Mouse (Mus musculus): ENCODE results near the gene Ccdc57. TPM values are rescaled to one million over a fixed set of nuclear protein-coding genes. Genes with fewer than 3 reads are reported as not detected.
A peak's percentile ranks its signal among the peaks of the same experiment; 100 is the strongest.

Gene Ccdc57
- polyA plus RNA-seq, 1 experiment from 2014 or later, result 4.7 TPM

GRCm38 (mm10) chr11:120948861-120949851 is 16.5 kb upstream of the Ccdc57 start:
- no peak overlapping the region for H3K27ac ChIP-seq (ENCODE audit: low read depth, low read length)
- 1% methylated on average over 64 of the region's 75 CpGs for WGBS
- peak overlapping the region; percentile 61 for H3K9ac ChIP-seq (ENCODE audit: low read depth, low read length)
- peaks cover 4% of the 10 kb centered on the region; the same call in 1 of the 2 replicates for H3K27me3 ChIP-seq (ENCODE audit: control insufficient read depth, insufficient read depth, low read length)
- peak overlapping the region; percentile 47 for H3K4me3 ChIP-seq (ENCODE audit: low read depth, low read length)
- H3K36me3 ChIP-seq (ENCODE audit: control insufficient read depth, insufficient read depth, low read length), result no peaks in the 10 kb centered on the region
- ATAC-seq (ENCODE audit: low FRiP score) (peak; percentile 12; the same call in 1 of the 2 replicates), DNase-seq (ENCODE audit: low spot score) (peak; percentile 76)
- H3K4me1 ChIP-seq (replicated peaks; ENCODE audit: control insufficient read depth, insufficient read depth, low read length), result peaks cover 13% of the 10 kb centered on the region
- peak overlapping the region; percentile 52 for H3K4me2 ChIP-seq (replicated peaks; ENCODE audit: low read depth, low read length)
- H3K9me3 ChIP-seq (ENCODE audit: control insufficient read depth, low read length), result no peaks in the 10 kb centered on the region

- no peaks in the 10 kb centered on the region for H3K9me3 ChIP-seq (ENCODE audit: control insufficient read depth, low read length)
- no peak within 1 kb of the TSS for H3K27ac ChIP-seq (ENCODE audit: low read depth, low read length)
- H3K27me3 ChIP-seq (ENCODE audit: control insufficient read depth, insufficient read depth, low read length), result peaks cover 4% of the 10 kb centered on the region; the same call in 1 of the 2 replicates
- H3K4me2 ChIP-seq (replicated peaks; ENCODE audit: low read depth, low read length), result peak within 1 kb of the TSS; percentile 52
- DNase-seq (ENCODE audit: low spot score) (no peak), ATAC-seq (ENCODE audit: low FRiP score) (no peak)
- 36% methylated on average over 12 of the region's 12 CpGs for WGBS
- peak within 1 kb of the TSS; percentile 47 for H3K4me3 ChIP-seq (ENCODE audit: low read depth, low read length)
- H3K9ac ChIP-seq (ENCODE audit: low read depth, low read length), result peak within 1 kb of the TSS; percentile 61
- H3K4me1 ChIP-seq (replicated peaks; ENCODE audit: control insufficient read depth, insufficient read depth, low read length), result peaks cover 13% of the 10 kb centered on the region
- no peaks in the 10 kb centered on the region for H3K36me3 ChIP-seq (ENCODE audit: control insufficient read depth, insufficient read depth, low read length)
Observed at GRCm38 (mm10) chr11:120948328-120948727, 15.7 kb upstream of the Ccdc57 start, which contains the start of gene Slc16a3. Slc16a3 (plus strand) TSS chr11:120948480.

GRCm38 (mm10) chr11:120945926-120946325 is 13.3 kb upstream of the Ccdc57 start:
- Histone ChIP-seq H3K4me2 (replicated peaks; ENCODE audit: low read depth, low read length) (no peak overlapping the region), H3K4me3 (ENCODE audit: low read depth, low read length) (no peak overlapping the region), H3K27ac (ENCODE audit: low read depth, low read length) (no peak overlapping the region), H3K9ac (ENCODE audit: low read depth, low read length) (no peak overlapping the region), H3K36me3 (ENCODE audit: control insufficient read depth, insufficient read depth, low read length) (no peaks in the 10 kb centered on the region), H3K9me3 (ENCODE audit: control insufficient read depth, low read length) (no peaks in the 10 kb centered on the region), H3K4me1 (replicated peaks; ENCODE audit: control insufficient read depth, insufficient read depth, low read length) (peaks cover 6% of the 10 kb centered on the region), H3K27me3 (ENCODE audit: control insufficient read depth, insufficient read depth, low read length) (peaks cover 4% of the 10 kb centered on the region; the same call in 1 of the 2 replicates)
- DNase-seq (ENCODE audit: low spot score) (no peak), ATAC-seq (ENCODE audit: low FRiP score) (no peak)
- 96% methylated on average over 5 of the region's 5 CpGs for WGBS

DNA sequence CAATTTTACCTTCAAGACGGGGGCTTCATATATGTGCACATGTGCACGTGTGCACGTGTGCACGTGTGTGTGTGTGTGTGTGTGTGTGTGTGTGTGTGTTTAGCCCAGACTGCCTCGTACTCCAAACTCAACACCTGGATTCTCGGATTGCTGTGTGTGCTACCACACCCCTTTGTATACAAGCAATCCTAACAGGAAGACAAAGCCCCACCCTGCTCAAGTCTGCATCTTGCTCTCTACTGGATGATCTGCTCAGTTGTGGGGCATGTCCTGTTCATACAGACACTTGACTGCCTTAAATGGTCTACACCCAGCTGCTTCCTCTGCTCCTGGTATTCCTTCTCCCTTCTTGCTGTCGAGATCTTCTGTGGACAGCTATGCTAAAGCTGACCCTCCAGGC is 12.6 kb upstream of the Ccdc57 start:
- no peak for DNase-seq (ENCODE audit: low spot score)
- WGBS, result 86% methylated on average over 7 of the region's 7 CpGs
- no peak for ATAC-seq (ENCODE audit: low FRiP score)

DNA sequence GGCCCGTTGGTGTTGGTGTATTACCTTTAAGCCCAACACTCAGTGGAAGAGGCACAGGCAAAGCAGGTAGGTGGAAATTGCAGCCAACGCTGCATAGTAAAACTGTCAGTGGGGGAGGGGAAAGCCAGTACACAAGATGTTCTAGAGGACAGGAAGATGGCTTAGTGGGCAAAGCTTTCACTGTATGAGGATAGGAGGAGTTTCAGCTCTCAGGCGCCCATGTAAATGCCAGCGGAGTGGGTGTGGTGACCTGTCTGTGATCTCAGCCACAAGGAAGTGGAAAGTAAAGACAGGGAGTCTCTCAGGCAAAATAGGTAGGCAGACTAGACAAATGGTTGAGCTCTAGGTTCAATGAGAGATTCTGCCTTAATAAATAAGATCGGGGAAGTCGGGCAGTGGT is 8.3 kb upstream of the Ccdc57 start:
- Histone ChIP-seq H3K4me1 (replicated peaks; ENCODE audit: control insufficient read depth, insufficient read depth, low read length) (no peaks in the 10 kb centered on the region), H3K4me3 (ENCODE audit: low read depth, low read length) (no peak overlapping the region), H3K9ac (ENCODE audit: low read depth, low read length) (no peak overlapping the region), H3K27me3 (ENCODE audit: control insufficient read depth, insufficient read depth, low read length) (no peaks in the 10 kb centered on the region), H3K36me3 (ENCODE audit: control insufficient read depth, insufficient read depth, low read length) (no peaks in the 10 kb centered on the region), H3K9me3 (ENCODE audit: control insufficient read depth, low read length) (no peaks in the 10 kb centered on the region), H3K4me2 (replicated peaks; ENCODE audit: low read depth, low read length) (no peak overlapping the region), H3K27ac (ENCODE audit: low read depth, low read length) (no peak overlapping the region)
- 91% methylated on average over 6 of the region's 6 CpGs for WGBS
- no peak for DNase-seq (ENCODE audit: low spot score)
- no peak for ATAC-seq (ENCODE audit: low FRiP score)

More for the DNA sequence above, 12.6 kb upstream of the Ccdc57 start:
- Histone ChIP-seq H3K36me3 (ENCODE audit: control insufficient read depth, insufficient read depth, low read length) (no peaks in the 10 kb centered on the region), H3K9ac (ENCODE audit: low read depth, low read length) (no peak overlapping the region), H3K27ac (ENCODE audit: low read depth, low read length) (no peak overlapping the region), H3K9me3 (ENCODE audit: control insufficient read depth, low read length) (no peaks in the 10 kb centered on the region), H3K4me3 (ENCODE audit: low read depth, low read length) (no peak overlapping the region), H3K4me2 (replicated peaks; ENCODE audit: low read depth, low read length) (no peak overlapping the region), H3K27me3 (ENCODE audit: control insufficient read depth, insufficient read depth, low read length) (peaks cover 4% of the 10 kb centered on the region; the same call in 1 of the 2 replicates), H3K4me1 (replicated peaks; ENCODE audit: control insufficient read depth, insufficient read depth, low read length) (peaks cover 6% of the 10 kb centered on the region)

DNA sequence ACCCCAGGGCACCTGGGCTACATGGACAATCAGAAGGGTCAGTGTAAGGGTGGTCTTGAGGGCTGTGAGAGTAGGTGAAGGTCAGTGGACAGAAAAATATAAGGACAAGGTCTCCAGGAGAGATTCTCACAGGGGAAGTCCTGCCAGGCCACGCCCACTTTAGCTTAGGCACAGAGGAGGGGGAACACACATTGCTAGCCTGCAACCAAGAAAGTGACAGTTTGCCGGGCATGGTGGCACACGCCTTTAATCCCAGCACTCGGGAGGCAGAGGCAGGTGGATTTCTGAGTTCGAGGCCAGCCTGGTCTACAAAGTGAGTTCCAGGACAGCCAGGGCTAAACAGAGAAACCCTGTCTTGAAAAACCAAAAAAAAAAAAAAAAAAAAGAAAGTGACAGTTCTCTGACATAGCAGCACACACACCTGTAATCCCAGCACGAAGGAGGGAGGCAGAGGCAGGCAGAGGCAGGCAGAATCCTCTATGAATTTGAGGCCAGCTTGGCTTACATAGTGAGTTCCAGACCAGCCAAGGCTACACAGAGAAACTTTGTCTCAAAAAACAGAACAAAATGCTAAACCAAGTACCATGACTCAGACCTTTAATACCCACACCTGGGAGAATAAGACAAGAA is 7.2 kb upstream of the Ccdc57 start:
- WGBS, result 61% methylated on average over 5 of the region's 6 CpGs
- Histone ChIP-seq H3K4me3 (ENCODE audit: low read depth, low read length) (no peak overlapping the region), H3K36me3 (ENCODE audit: control insufficient read depth, insufficient read depth, low read length) (no peaks in the 10 kb centered on the region), H3K9ac (ENCODE audit: low read depth, low read length) (no peak overlapping the region), H3K4me1 (replicated peaks; ENCODE audit: control insufficient read depth, insufficient read depth, low read length) (no peaks in the 10 kb centered on the region), H3K4me2 (replicated peaks; ENCODE audit: low read depth, low read length) (no peak overlapping the region), H3K27me3 (ENCODE audit: control insufficient read depth, insufficient read depth, low read length) (no peaks in the 10 kb centered on the region), H3K9me3 (ENCODE audit: control insufficient read depth, low read length) (no peaks in the 10 kb centered on the region), H3K27ac (ENCODE audit: low read depth, low read length) (no peak overlapping the region)
- DNase-seq (ENCODE audit: low spot score), result no peak
- ATAC-seq (ENCODE audit: low FRiP score), result no peak

GRCm38 (mm10) chr11:120938795-120939194 is 6.1 kb upstream of the Ccdc57 start:
- no peaks in the 10 kb centered on the region for H3K36me3 ChIP-seq (ENCODE audit: control insufficient read depth, insufficient read depth, low read length)
- WGBS, result 48% methylated on average over 4 of the region's 4 CpGs

GRCm38 (mm10) chr11:120937976-120938375 is 5.3 kb upstream of the Ccdc57 start:
- Histone ChIP-seq H3K27ac (ENCODE audit: low read depth, low read length) (no peak overlapping the region), H3K36me3 (ENCODE audit: control insufficient read depth, insufficient read depth, low read length) (no peaks in the 10 kb centered on the region), H3K4me1 (replicated peaks; ENCODE audit: control insufficient read depth, insufficient read depth, low read length) (no peaks in the 10 kb centered on the region), H3K4me2 (replicated peaks; ENCODE audit: low read depth, low read length) (no peak overlapping the region), H3K9ac (ENCODE audit: low read depth, low read length) (no peak overlapping the region), H3K9me3 (ENCODE audit: control insufficient read depth, low read length) (no peaks in the 10 kb centered on the region), H3K4me3 (ENCODE audit: low read depth, low read length) (no peak overlapping the region), H3K27me3 (ENCODE audit: control insufficient read depth, insufficient read depth, low read length) (no peaks in the 10 kb centered on the region)
- DNase-seq (ENCODE audit: low spot score), result no peak
- no peak for ATAC-seq (ENCODE audit: low FRiP score)
- whole genome bisulfite sequencing, result 88% methylated on average over 1 of the region's 1 CpGs

More at GRCm38 (mm10) chr11:120938795-120939194, 6.1 kb upstream of the Ccdc57 start:
- H3K4me2 ChIP-seq (replicated peaks; ENCODE audit: low read depth, low read length), result no peak overlapping the region
- H3K4me1 ChIP-seq (replicated peaks; ENCODE audit: control insufficient read depth, insufficient read depth, low read length), result no peaks in the 10 kb centered on the region
- H3K27me3 ChIP-seq (ENCODE audit: control insufficient read depth, insufficient read depth, low read length), result no peaks in the 10 kb centered on the region
- H3K9me3 ChIP-seq (ENCODE audit: control insufficient read depth, low read length), result no peaks in the 10 kb centered on the region
- ATAC-seq (ENCODE audit: low FRiP score) (no peak), DNase-seq (ENCODE audit: low spot score) (no peak)
- H3K4me3 ChIP-seq (ENCODE audit: low read depth, low read length), result no peak overlapping the region
- H3K27ac ChIP-seq (ENCODE audit: low read depth, low read length), result no peak overlapping the region
- no peak overlapping the region for H3K9ac ChIP-seq (ENCODE audit: low read depth, low read length)
